Mouse (Mus musculus) testis, adult 2 months (tissue): Measurements from ENCODE around the gene Fam186b. TPM values are rescaled to one million over a fixed set of nuclear protein-coding genes. Genes with fewer than 3 reads are reported as not detected.
"Not testable (repeated sequence)": the region's sequence is repeated elsewhere in the genome, so short reads cannot be mapped to it uniquely, and the experiment has no call there.

Source experiments
- H3K27ac ChIP-seq: fragments of 200-500 bp; 2 replicates; pipeline ENCODE4 v1.5.1; 2012; ENCODE audit warnings: low read depth, low read length; ENCODE audit not compliant: control insufficient read depth, insufficient read depth
- H3K27me3 ChIP-seq: fragments of 200-500 bp; 2 replicates; pipeline ENCODE4 v1.6.1; 2012; ENCODE audit warnings: mild to moderate bottlenecking, low read length, moderate library complexity; ENCODE audit not compliant: control insufficient read depth, insufficient read depth
- H3K36me3 ChIP-seq: fragments of 200-500 bp; 2 replicates; pipeline ENCODE4 v1.6.1; 2012; ENCODE audit warnings: mild to moderate bottlenecking, low read length; ENCODE audit not compliant: control insufficient read depth, insufficient read depth
- H3K4me1 ChIP-seq: fragments of 200-500 bp; 2 replicates; pipeline ENCODE4 v1.6.1; 2012; ENCODE audit warnings: low read length; ENCODE audit not compliant: control insufficient read depth, insufficient read depth
- H3K4me3 ChIP-seq: fragments of 200-500 bp; 2 replicates; pipeline ENCODE4 v1.5.1; 2012; ENCODE audit warnings: low read depth, mild to moderate bottlenecking, low read length, moderate library complexity, mixed read lengths; ENCODE audit not compliant: control insufficient read depth
- CTCF ChIP-seq: fragments of 200-500 bp; IDR thresholded peaks from 2 replicates; pipeline ENCODE4 v1.5.1; 2012; ENCODE audit warnings: low read depth, mild to moderate bottlenecking, inconsistent platforms, low read length, moderate library complexity; ENCODE audit not compliant: control insufficient read depth, insufficient read depth, insufficient replicate concordance
- POLR2A ChIP-seq: fragments of 200-500 bp; IDR thresholded peaks from 2 replicates; pipeline ENCODE4 v1.6.1; 2012; ENCODE audit warnings: low read depth, mild to moderate bottlenecking, inconsistent platforms, low read length, moderate library complexity; ENCODE audit not compliant: control insufficient read depth
- polyA plus RNA-seq: library from polyadenylated mRNA; depleted of rRNA; stranded (reverse); fragments of >200 nt; gene quantifications from 2 replicates; pipeline ENCODE4 v1.2.3, GENCODE M21; 2012

Fam186b gene
- polyA plus RNA-seq, 1 experiment, result 57.2 TPM

- no peak overlapping the region for H3K4me3 ChIP-seq
- H3K27me3 ChIP-seq, result no peaks in the 10 kb centered on the region
- no peaks in the 10 kb centered on the region; the same call in 1 of the 2 replicates for H3K36me3 ChIP-seq
Observed at GRCm38 (mm10) chr15:99249938-99250337, 45.8 kb downstream of the Fam186b start.

GRCm38 (mm10) chr15:99248972-99249371 lies 46.7 kb downstream of the Fam186b start:
- no peak for TF ChIP-seq CTCF
- TF ChIP-seq POLR2A, result no peak
- no peaks in the 10 kb centered on the region for H3K27me3 ChIP-seq
- H3K4me3 ChIP-seq, result no peak overlapping the region
- no peaks in the 10 kb centered on the region; the same call in 1 of the 2 replicates for H3K36me3 ChIP-seq
- no peak overlapping the region; the same call in 1 of the 2 replicates for H3K27ac ChIP-seq
- H3K4me1 ChIP-seq, result peaks cover 2% of the 10 kb centered on the region

More at GRCm38 (mm10) chr15:99249938-99250337, 45.8 kb downstream of the Fam186b start:
- no peak overlapping the region for H3K27ac ChIP-seq
- TF ChIP-seq CTCF (no peak), POLR2A (no peak)
- peaks cover 2% of the 10 kb centered on the region for H3K4me1 ChIP-seq

GRCm38 (mm10) chr15:99246736-99247135 lies 49.0 kb downstream of the Fam186b start:
- H3K4me3 ChIP-seq, H3K27ac ChIP-seq, H3K27me3 ChIP-seq, H3K36me3 ChIP-seq, H3K4me1 ChIP-seq: not testable (repeated sequence)

- TF ChIP-seq CTCF (no peak), POLR2A (no peak)
- no peak overlapping the region for H3K27ac ChIP-seq
Observed at GRCm38 (mm10) chr15:99242045-99242444, 53.6 kb downstream of the Fam186b start.

GRCm38 (mm10) chr15:99241249-99241648 lies 54.4 kb downstream of the Fam186b start:
- H3K4me1 ChIP-seq, result no peaks in the 10 kb centered on the region
- no peaks in the 10 kb centered on the region; the same call in 1 of the 2 replicates for H3K36me3 ChIP-seq
- no peak overlapping the region for H3K4me3 ChIP-seq
- no peaks in the 10 kb centered on the region for H3K27me3 ChIP-seq
- no peak overlapping the region for H3K27ac ChIP-seq
- TF ChIP-seq CTCF, result no peak
- no peak for TF ChIP-seq POLR2A

More at GRCm38 (mm10) chr15:99242045-99242444, 53.6 kb downstream of the Fam186b start:
- no peaks in the 10 kb centered on the region; the same call in 1 of the 2 replicates for H3K36me3 ChIP-seq
- no peak overlapping the region for H3K4me3 ChIP-seq
- H3K27me3 ChIP-seq, result no peaks in the 10 kb centered on the region
- no peaks in the 10 kb centered on the region for H3K4me1 ChIP-seq

GRCm38 (mm10) chr15:99240129-99240528 lies 55.6 kb downstream of the Fam186b start:
- TF ChIP-seq POLR2A, result no peak
- no peak for TF ChIP-seq CTCF
- Histone ChIP-seq H3K4me1 (no peaks in the 10 kb centered on the region), H3K27me3 (no peaks in the 10 kb centered on the region), H3K4me3 (no peak overlapping the region), H3K27ac (no peak overlapping the region), H3K36me3 (no peaks in the 10 kb centered on the region)

GRCm38 (mm10) chr15:99238006-99238405 lies 57.7 kb downstream of the Fam186b start:
- no peaks in the 10 kb centered on the region for H3K36me3 ChIP-seq

GRCm38 (mm10) chr15:99234326-99235010 lies 61.2 kb downstream of the Fam186b start:
- no peak overlapping the region for H3K4me3 ChIP-seq
- H3K27ac ChIP-seq, result no peak overlapping the region
- TF ChIP-seq CTCF (no peak), POLR2A (no peak)
- H3K4me1 ChIP-seq, result no peaks in the 10 kb centered on the region
- no peaks in the 10 kb centered on the region for H3K36me3 ChIP-seq
- H3K27me3 ChIP-seq, result no peaks in the 10 kb centered on the region

More at GRCm38 (mm10) chr15:99238006-99238405, 57.7 kb downstream of the Fam186b start:
- TF ChIP-seq CTCF, result no peak
- TF ChIP-seq POLR2A, result no peak
- Histone ChIP-seq H3K27ac (no peak overlapping the region), H3K27me3 (no peaks in the 10 kb centered on the region), H3K4me1 (no peaks in the 10 kb centered on the region), H3K4me3 (no peak overlapping the region)
